In the genomic region with DNA sequence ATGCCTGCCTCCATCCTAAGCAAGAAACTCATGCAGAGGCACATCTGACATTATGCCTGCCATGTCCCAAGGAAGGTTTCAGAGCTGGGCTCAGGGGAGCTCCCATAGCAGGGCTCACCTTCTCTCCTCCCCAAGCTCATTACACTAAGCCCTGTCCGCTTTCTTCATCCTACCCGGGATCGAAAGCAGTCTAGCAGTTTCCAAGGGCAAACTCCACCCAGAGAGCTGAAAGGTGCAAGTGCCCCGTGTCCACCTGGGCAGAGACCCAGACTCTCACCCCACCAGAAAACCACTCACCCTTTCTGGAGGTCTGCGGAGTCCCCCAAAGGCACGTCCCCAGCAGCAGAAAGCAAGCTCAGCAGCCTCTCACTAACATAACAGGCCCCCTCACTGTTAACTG, we compare ENCODE assay signal across 9 mouse cellular contexts. TPM values are rescaled to one million over a fixed set of nuclear protein-coding genes. Genes with fewer than 3 reads are reported as not detected.
DNase-seq lines count a peak whose midpoint lies in the region; ATAC-seq lines count a peak whose summit lies in the region.
"Had no signal": no experiment of that assay in that cellular context is flagged by ENCODE, and none has a peak within 500 bp of the region (broad histone marks: within the 10 kb centered on the region; RNA-seq: fewer than 3 reads in every experiment).

No protein-coding gene starts in this region.

- no peak overlapping the region for H3K4me3 ChIP-seq in heart, embryonic 11.5 days (ENCODE audit: low read depth, low read length)
- peak overlapping the region; percentile 96; the same call in 1 of the 2 replicates for H3K4me3 ChIP-seq in embryonic facial prominence, embryonic 11.5 days (ENCODE audit: low read depth, low read length)
- H3K4me3 ChIP-seq in hindbrain, embryonic 15.5 days = peak overlapping the region; percentile 72
- H3K4me3 ChIP-seq in midbrain, embryonic 10.5 days = peak overlapping the region; percentile 98

- no peaks in the 10 kb centered on the region for H3K27me3 ChIP-seq in heart, embryonic 11.5 days (ENCODE audit: control insufficient read depth, insufficient read depth, low read length)
- H3K27me3 ChIP-seq in embryonic facial prominence, embryonic 11.5 days (ENCODE audit: control insufficient read depth, insufficient read depth, low read length) = no peaks in the 10 kb centered on the region
- no peaks in the 10 kb centered on the region for H3K27me3 ChIP-seq in hindbrain, embryonic 15.5 days
- no peaks in the 10 kb centered on the region for H3K27me3 ChIP-seq in midbrain, embryonic 10.5 days (ENCODE audit: low read depth, poor library complexity, severe bottlenecking)

- no peaks in the 10 kb centered on the region for H3K36me3 ChIP-seq in heart, embryonic 11.5 days (ENCODE audit: control insufficient read depth, insufficient read depth, low read length)
- no peaks in the 10 kb centered on the region; the same call in 1 of the 2 replicates for H3K36me3 ChIP-seq in embryonic facial prominence, embryonic 11.5 days (replicated peaks; ENCODE audit: control insufficient read depth, insufficient read depth, low read depth, low read length)
- H3K36me3 ChIP-seq in hindbrain, embryonic 15.5 days = no peaks in the 10 kb centered on the region
- peaks cover 30% of the 10 kb centered on the region for H3K36me3 ChIP-seq in midbrain, embryonic 10.5 days

- H3K4me2 ChIP-seq in heart, embryonic 11.5 days = peak overlapping the region; percentile 77
- H3K4me2 ChIP-seq in embryonic facial prominence, embryonic 11.5 days (ENCODE audit: low read depth, low read length) = peak overlapping the region; percentile 84
- peak overlapping the region; percentile 96 for H3K4me2 ChIP-seq in hindbrain, embryonic 15.5 days

- no peaks in the 10 kb centered on the region for H3K9me3 ChIP-seq in heart, embryonic 11.5 days (replicated peaks; ENCODE audit: control insufficient read depth, low read length)
- H3K9me3 ChIP-seq in embryonic facial prominence, embryonic 11.5 days (replicated peaks; ENCODE audit: control insufficient read depth, low read length) = no peaks in the 10 kb centered on the region
- no peaks in the 10 kb centered on the region for H3K9me3 ChIP-seq in hindbrain, embryonic 15.5 days
- no peaks in the 10 kb centered on the region for H3K9me3 ChIP-seq in midbrain, embryonic 10.5 days (replicated peaks)

- no peak overlapping the region for H3K9ac ChIP-seq in heart, embryonic 11.5 days (ENCODE audit: low read depth, low read length)
- H3K9ac ChIP-seq in embryonic facial prominence, embryonic 11.5 days (replicated peaks; ENCODE audit: low read length) = no peak overlapping the region
- peak overlapping the region; percentile 76; the same call in 1 of the 2 replicates for H3K9ac ChIP-seq in hindbrain, embryonic 15.5 days

- H3K27ac ChIP-seq in heart, embryonic 11.5 days (ENCODE audit: low read depth, low read length) = no peak overlapping the region
- no peak overlapping the region for H3K27ac ChIP-seq in embryonic facial prominence, embryonic 11.5 days (replicated peaks; ENCODE audit: low read depth, low read length)
- H3K27ac ChIP-seq in hindbrain, embryonic 15.5 days (replicated peaks) = no peak overlapping the region
- H3K27ac ChIP-seq in midbrain, embryonic 10.5 days (replicated peaks) = no peak overlapping the region

- intact Hi-C loops in left cerebral cortex, postnatal 10 days (cut with DNase I) = no loop called here

- WGBS in heart, embryonic 11.5 days (ENCODE audit: insufficient replicate concordance) = 88% methylated on average over 6 of the region's 6 CpGs
- whole genome bisulfite sequencing in embryonic facial prominence, embryonic 11.5 days = 85% methylated on average over 6 of the region's 6 CpGs
- 83% methylated on average over 6 of the region's 6 CpGs for WGBS in hindbrain, embryonic 15.5 days
- 92% methylated on average over 6 of the region's 6 CpGs for WGBS in midbrain, embryonic 10.5 days

- no peak for ATAC-seq in heart, embryonic 11.5 days (replicated peaks; ENCODE audit: insufficient number of reproducible peaks, low FRiP score, low TSS enrichment)
- no peak for ATAC-seq in embryonic facial prominence, embryonic 11.5 days (replicated peaks; ENCODE audit: insufficient number of reproducible peaks, low FRiP score, low TSS enrichment, low read depth)
- ATAC-seq in hindbrain, embryonic 15.5 days (ENCODE audit: low FRiP score, low read depth) = no peak

- H3K4me1 ChIP-seq in heart, embryonic 11.5 days (ENCODE audit: control insufficient read depth, insufficient read depth, low read length) = peaks cover 44% of the 10 kb centered on the region
- peaks cover 7% of the 10 kb centered on the region for H3K4me1 ChIP-seq in embryonic facial prominence, embryonic 11.5 days (ENCODE audit: control insufficient read depth, insufficient read depth, low read length)
- H3K4me1 ChIP-seq in hindbrain, embryonic 15.5 days (replicated peaks) = peaks cover 73% of the 10 kb centered on the region
- H3K4me1 ChIP-seq in midbrain, embryonic 10.5 days = peaks cover 74% of the 10 kb centered on the region

- no peak for DNase-seq in heart, postnatal 4 days
- no peak for DNase-seq in embryonic facial prominence, embryonic 11.5 days (ENCODE audit: low spot score)
- no peak for DNase-seq in midbrain, embryonic 10.5 days (ENCODE audit: low spot score)
- no peak for DNase-seq in left cerebral cortex, postnatal 10 days (ENCODE audit: extremely low spot score in 1 of 2, low spot score in 2 of 2)
- DNase-seq in cerebellum, adult 11 months = no peak
- no peak for DNase-seq in embryo, embryonic 9.5 days (ENCODE audit: extremely low spot score)
- DNase-seq: cerebellum, postnatal 10 days had no signal

RNA-seq across cellular contexts. Expression of a gene that starts 2.6 kb away (rescaled TPM):
- polyA plus RNA-seq in heart, embryonic 11.5 days (2014; fragmentation: Nextera tagmentation; extraction: Ambion mirVana) = 78.5 and 87.8 TPM in 2 replicates
- total RNA-seq in heart, postnatal 4 days (2021) = 10 to 100 TPM; 48.9 to 50.9 TPM
- polyA plus RNA-seq in embryonic facial prominence, embryonic 11.5 days (2014; fragmentation: Nextera tagmentation; extraction: Ambion mirVana) = 152 and 159 TPM in 2 replicates
- polyA plus RNA-seq in hindbrain, embryonic 15.5 days (2015; fragmentation: Nextera tagmentation; extraction: Ambion mirVana) = 73.5 and 74.6 TPM in 2 replicates
- polyA plus RNA-seq in midbrain, embryonic 10.5 days (2016; fragmentation: Nextera tagmentation; extraction: Ambion mirVana) = 125 and 150 TPM in 2 replicates
- 10 to 100 TPM; 67.6 to 68.9 TPM for total RNA-seq in left cerebral cortex, postnatal 10 days (2021)

RNA-seq across cellular contexts. Expression of a gene that starts 3.5 kb away (rescaled TPM):
- polyA plus RNA-seq in heart, embryonic 11.5 days (2014; fragmentation: Nextera tagmentation; extraction: Ambion mirVana) = 4.7 and 5.1 TPM in 2 replicates
- total RNA-seq in heart, postnatal 4 days (2021) = 10 to 100 TPM; 23.1 to 25.0 TPM
- 6.6 and 7.1 TPM in 2 replicates for polyA plus RNA-seq in embryonic facial prominence, embryonic 11.5 days (2014; fragmentation: Nextera tagmentation; extraction: Ambion mirVana)
- polyA plus RNA-seq in hindbrain, embryonic 15.5 days (2015; fragmentation: Nextera tagmentation; extraction: Ambion mirVana) = 7.1 and 7.3 TPM in 2 replicates
- polyA plus RNA-seq in midbrain, embryonic 10.5 days (2016; fragmentation: Nextera tagmentation; extraction: Ambion mirVana) = 4.9 and 5.2 TPM in 2 replicates
- 10 to 100 TPM; 34.3 to 40.3 TPM for total RNA-seq in left cerebral cortex, postnatal 10 days (2021)
